Mouse (Mus musculus): ENCODE data around the gene Krt34. TPM values are rescaled to one million over a fixed set of nuclear protein-coding genes. Genes with fewer than 3 reads are reported as not detected.

Gene Krt34
- polyA plus RNA-seq (2015; fragmentation: Nextera tagmentation; extraction: Ambion mirVana) = not detected in 2 replicates

GRCm38 (mm10) chr11:100041454-100041853, at the start of gene Krt34:
Gene Krt34, minus strand, starts transcription at chr11:100041554.
- H3K36me3 ChIP-seq (ENCODE audit: control insufficient read depth, insufficient read depth) = no peaks in the 10 kb centered on the region
- no peak for ATAC-seq (ENCODE audit: low read depth)
- WGBS (ENCODE audit: insufficient replicate concordance) = 69% methylated on average over 6 of the region's 6 CpGs
- no peaks in the 10 kb centered on the region for H3K4me1 ChIP-seq (ENCODE audit: control insufficient read depth, low read depth, low read length)
- no peak within 1 kb of the TSS for H3K4me2 ChIP-seq (ENCODE audit: low read depth, low read length)
- H3K9ac ChIP-seq (ENCODE audit: low read depth, low read length) = no peak within 1 kb of the TSS
- no peak within 1 kb of the TSS for H3K4me3 ChIP-seq (ENCODE audit: low read depth, low read length)
- no peaks in the 10 kb centered on the region for H3K9me3 ChIP-seq (replicated peaks; ENCODE audit: control insufficient read depth, low read length)
- H3K27me3 ChIP-seq (ENCODE audit: control insufficient read depth, insufficient read depth, low read depth, low read length) = no peaks in the 10 kb centered on the region
- H3K27ac ChIP-seq (ENCODE audit: low read length) = no peak within 1 kb of the TSS

- H3K27ac ChIP-seq (ENCODE audit: low read length) = no peak overlapping the region
- H3K4me3 ChIP-seq (ENCODE audit: low read depth, low read length) = no peak overlapping the region
- ATAC-seq (ENCODE audit: low read depth) = no peak
- H3K9ac ChIP-seq (ENCODE audit: low read depth, low read length) = no peak overlapping the region
- H3K9me3 ChIP-seq (replicated peaks; ENCODE audit: control insufficient read depth, low read length) = no peaks in the 10 kb centered on the region
- whole genome bisulfite sequencing (ENCODE audit: insufficient replicate concordance) = 47% methylated on average over 7 of the region's 7 CpGs
- no peaks in the 10 kb centered on the region for H3K36me3 ChIP-seq (ENCODE audit: control insufficient read depth, insufficient read depth)
- no peaks in the 10 kb centered on the region for H3K27me3 ChIP-seq (ENCODE audit: control insufficient read depth, insufficient read depth, low read depth, low read length)
- H3K4me2 ChIP-seq (ENCODE audit: low read depth, low read length) = no peak overlapping the region
- H3K4me1 ChIP-seq (ENCODE audit: control insufficient read depth, low read depth, low read length) = no peaks in the 10 kb centered on the region
These were observed 47.1 kb upstream of the Krt34 start for GRCm38 (mm10) chr11:100088378-100089025.

GRCm38 (mm10) chr11:100087861-100088260, 46.5 kb upstream of the Krt34 start, which contains the start of gene Krt32:
Gene Krt32, minus strand, starts transcription at chr11:100088226.
- H3K9ac ChIP-seq (ENCODE audit: low read depth, low read length) = no peak within 1 kb of the TSS
- H3K4me1 ChIP-seq (ENCODE audit: control insufficient read depth, low read depth, low read length) = no peaks in the 10 kb centered on the region
- H3K9me3 ChIP-seq (replicated peaks; ENCODE audit: control insufficient read depth, low read length) = no peaks in the 10 kb centered on the region
- H3K4me2 ChIP-seq (ENCODE audit: low read depth, low read length) = no peak within 1 kb of the TSS
- H3K36me3 ChIP-seq (ENCODE audit: control insufficient read depth, insufficient read depth) = no peaks in the 10 kb centered on the region
- 76% methylated on average over 10 of the region's 10 CpGs for WGBS (ENCODE audit: insufficient replicate concordance)
- ATAC-seq (ENCODE audit: low read depth) = no peak
- no peak within 1 kb of the TSS for H3K27ac ChIP-seq (ENCODE audit: low read length)
- H3K4me3 ChIP-seq (ENCODE audit: low read depth, low read length) = no peak within 1 kb of the TSS
- no peaks in the 10 kb centered on the region for H3K27me3 ChIP-seq (ENCODE audit: control insufficient read depth, insufficient read depth, low read depth, low read length)

- 21% methylated on average over 1 of the region's 1 CpGs for WGBS (ENCODE audit: insufficient replicate concordance)
- no peak overlapping the region for H3K27ac ChIP-seq (ENCODE audit: low read length)
- ATAC-seq (ENCODE audit: low read depth) = no peak
These were observed 32.5 kb upstream of the Krt34 start for GRCm38 (mm10) chr11:100073873-100074272.

GRCm38 (mm10) chr11:100067293-100068036, 26.1 kb upstream of the Krt34 start:
- no peak overlapping the region for H3K9ac ChIP-seq (ENCODE audit: low read depth, low read length)
- no peak overlapping the region for H3K4me3 ChIP-seq (ENCODE audit: low read depth, low read length)
- no peaks in the 10 kb centered on the region for H3K4me1 ChIP-seq (ENCODE audit: control insufficient read depth, low read depth, low read length)
- 63% methylated on average over 17 of the region's 17 CpGs for WGBS (ENCODE audit: insufficient replicate concordance)
- ATAC-seq (ENCODE audit: low read depth) = no peak
- no peaks in the 10 kb centered on the region for H3K27me3 ChIP-seq (ENCODE audit: control insufficient read depth, insufficient read depth, low read depth, low read length)
- H3K27ac ChIP-seq (ENCODE audit: low read length) = no peak overlapping the region
- H3K36me3 ChIP-seq (ENCODE audit: control insufficient read depth, insufficient read depth) = no peaks in the 10 kb centered on the region
- no peak overlapping the region for H3K4me2 ChIP-seq (ENCODE audit: low read depth, low read length)
- no peaks in the 10 kb centered on the region for H3K9me3 ChIP-seq (replicated peaks; ENCODE audit: control insufficient read depth, low read length)

More at GRCm38 (mm10) chr11:100073873-100074272, 32.5 kb upstream of the Krt34 start:
- H3K4me2 ChIP-seq (ENCODE audit: low read depth, low read length) = no peak overlapping the region
- no peak overlapping the region for H3K9ac ChIP-seq (ENCODE audit: low read depth, low read length)
- H3K27me3 ChIP-seq (ENCODE audit: control insufficient read depth, insufficient read depth, low read depth, low read length) = no peaks in the 10 kb centered on the region
- H3K4me3 ChIP-seq (ENCODE audit: low read depth, low read length) = no peak overlapping the region
- no peaks in the 10 kb centered on the region for H3K36me3 ChIP-seq (ENCODE audit: control insufficient read depth, insufficient read depth)
- no peaks in the 10 kb centered on the region for H3K4me1 ChIP-seq (ENCODE audit: control insufficient read depth, low read depth, low read length)
- H3K9me3 ChIP-seq (replicated peaks; ENCODE audit: control insufficient read depth, low read length) = no peaks in the 10 kb centered on the region

GRCm38 (mm10) chr11:100066236-100067010, 25.1 kb upstream of the Krt34 start:
- no peak overlapping the region for H3K9ac ChIP-seq (ENCODE audit: low read depth, low read length)
- ATAC-seq (ENCODE audit: low read depth) = no peak
- H3K27me3 ChIP-seq (ENCODE audit: control insufficient read depth, insufficient read depth, low read depth, low read length) = no peaks in the 10 kb centered on the region
- no peaks in the 10 kb centered on the region for H3K36me3 ChIP-seq (ENCODE audit: control insufficient read depth, insufficient read depth)
- H3K4me2 ChIP-seq (ENCODE audit: low read depth, low read length) = no peak overlapping the region
- WGBS (ENCODE audit: insufficient replicate concordance) = 58% methylated on average over 12 of the region's 12 CpGs
- H3K4me3 ChIP-seq (ENCODE audit: low read depth, low read length) = no peak overlapping the region
- H3K27ac ChIP-seq (ENCODE audit: low read length) = no peak overlapping the region
- no peaks in the 10 kb centered on the region for H3K9me3 ChIP-seq (replicated peaks; ENCODE audit: control insufficient read depth, low read length)
- H3K4me1 ChIP-seq (ENCODE audit: control insufficient read depth, low read depth, low read length) = no peaks in the 10 kb centered on the region

- H3K9ac ChIP-seq (ENCODE audit: low read depth, low read length) = no peak overlapping the region
- H3K4me1 ChIP-seq (ENCODE audit: control insufficient read depth, low read depth, low read length) = no peaks in the 10 kb centered on the region
- no peaks in the 10 kb centered on the region for H3K36me3 ChIP-seq (ENCODE audit: control insufficient read depth, insufficient read depth)
- no peak overlapping the region for H3K27ac ChIP-seq (ENCODE audit: low read length)
- WGBS (ENCODE audit: insufficient replicate concordance) = 63% methylated on average over 8 of the region's 8 CpGs
- no peak overlapping the region for H3K4me3 ChIP-seq (ENCODE audit: low read depth, low read length)
- no peak overlapping the region for H3K4me2 ChIP-seq (ENCODE audit: low read depth, low read length)
- no peaks in the 10 kb centered on the region for H3K9me3 ChIP-seq (replicated peaks; ENCODE audit: control insufficient read depth, low read length)
- H3K27me3 ChIP-seq (ENCODE audit: control insufficient read depth, insufficient read depth, low read depth, low read length) = no peaks in the 10 kb centered on the region
- no peak for ATAC-seq (ENCODE audit: low read depth)
These were observed 17.5 kb upstream of the Krt34 start for GRCm38 (mm10) chr11:100058875-100059274.

GRCm38 (mm10) chr11:100055686-100056655, 14.6 kb upstream of the Krt34 start:
- no peak overlapping the region for H3K27ac ChIP-seq (ENCODE audit: low read length)
- WGBS (ENCODE audit: insufficient replicate concordance) = 42% methylated on average over 9 of the region's 9 CpGs
- no peaks in the 10 kb centered on the region for H3K27me3 ChIP-seq (ENCODE audit: control insufficient read depth, insufficient read depth, low read depth, low read length)
- H3K9me3 ChIP-seq (replicated peaks; ENCODE audit: control insufficient read depth, low read length) = no peaks in the 10 kb centered on the region
- no peaks in the 10 kb centered on the region for H3K36me3 ChIP-seq (ENCODE audit: control insufficient read depth, insufficient read depth)
- no peak overlapping the region for H3K4me3 ChIP-seq (ENCODE audit: low read depth, low read length)
- no peak overlapping the region for H3K9ac ChIP-seq (ENCODE audit: low read depth, low read length)
- no peak overlapping the region for H3K4me2 ChIP-seq (ENCODE audit: low read depth, low read length)
- no peaks in the 10 kb centered on the region for H3K4me1 ChIP-seq (ENCODE audit: control insufficient read depth, low read depth, low read length)
- no peak for ATAC-seq (ENCODE audit: low read depth)

Data from liver, embryonic 16.5 days (tissue).